Mouse (Mus musculus) spleen, adult 2 months (tissue): ENCODE data around the gene Gdf3. TPM values are rescaled to one million over a fixed set of nuclear protein-coding genes. Genes with fewer than 3 reads are reported as not detected.
A peak's percentile ranks its signal among the peaks of the same experiment; 100 is the strongest.
"Not testable (repeated sequence)": the region's sequence is repeated elsewhere in the genome, so short reads cannot be mapped to it uniquely, and the experiment has no call there.

Experiments used
- DNase-seq, 2 experiments: peaks; one replicate each; pipeline versions ENCODE4 v3.0.0 to v3.0.0-alpha.2; 2012 to 2021; ENCODE audit warnings: low spot score in 2 of 2, low read depth in 1 of 2
- H3K27ac ChIP-seq: fragments of 200-500 bp; 2 replicates; pipeline ENCODE4 v1.5.1; 2012; ENCODE audit warnings: low read length, inconsistent platforms; ENCODE audit not compliant: insufficient read depth
- H3K27me3 ChIP-seq: fragments of 200-500 bp; 2 replicates; pipeline ENCODE4 v1.6.1; 2012; ENCODE audit warnings: mild to moderate bottlenecking, moderate library complexity, low read length, inconsistent platforms; ENCODE audit not compliant: control insufficient read depth, insufficient read depth
- H3K36me3 ChIP-seq: fragments of 200-500 bp; 2 replicates; pipeline ENCODE4 v1.6.1; 2012; ENCODE audit warnings: mild to moderate bottlenecking, low read length, inconsistent platforms; ENCODE audit not compliant: control insufficient read depth, insufficient read depth
- H3K4me1 ChIP-seq: fragments of 200-500 bp; 2 replicates; pipeline ENCODE4 v1.6.1; 2011; ENCODE audit warnings: inconsistent platforms; ENCODE audit not compliant: control insufficient read depth, insufficient read depth, insufficient read length
- H3K4me3 ChIP-seq: fragments of 200-500 bp; 2 replicates; pipeline ENCODE4 v1.5.1; 2011; ENCODE audit warnings: mild to moderate bottlenecking, inconsistent platforms; ENCODE audit not compliant: insufficient read depth, insufficient read length; ENCODE audit errors: extremely low read depth
- CTCF ChIP-seq: fragments of 200-500 bp; IDR thresholded peaks from 2 replicates; pipeline ENCODE4 v1.5.1; 2011; ENCODE audit warnings: mild to moderate bottlenecking, inconsistent platforms; ENCODE audit not compliant: insufficient read depth, insufficient read length, insufficient replicate concordance; ENCODE audit errors: extremely low read depth
- POLR2A ChIP-seq: fragments of 200-500 bp; IDR thresholded peaks from 2 replicates; pipeline ENCODE4 v1.6.1; 2011; ENCODE audit warnings: low read depth, low read length, inconsistent platforms
- WGBS: fragments of 180-500 bp; shearing (Covaris S2); methylation state at CpG from one replicate; pipeline ENCODE4 v1.1.7; 2018; 5-methylcytosine and 5-hydroxymethylcytosine counted together
- polyA plus RNA-seq: library from polyadenylated mRNA; depleted of rRNA; stranded (reverse); fragments of >200 nt; gene quantifications from 2 replicates; pipeline ENCODE4 v1.2.3, GENCODE M21; 2012; rRNA removed

Gdf3 gene
- polyA plus RNA-seq = 0.49 and 0.60 TPM in 2 replicates

DNA sequence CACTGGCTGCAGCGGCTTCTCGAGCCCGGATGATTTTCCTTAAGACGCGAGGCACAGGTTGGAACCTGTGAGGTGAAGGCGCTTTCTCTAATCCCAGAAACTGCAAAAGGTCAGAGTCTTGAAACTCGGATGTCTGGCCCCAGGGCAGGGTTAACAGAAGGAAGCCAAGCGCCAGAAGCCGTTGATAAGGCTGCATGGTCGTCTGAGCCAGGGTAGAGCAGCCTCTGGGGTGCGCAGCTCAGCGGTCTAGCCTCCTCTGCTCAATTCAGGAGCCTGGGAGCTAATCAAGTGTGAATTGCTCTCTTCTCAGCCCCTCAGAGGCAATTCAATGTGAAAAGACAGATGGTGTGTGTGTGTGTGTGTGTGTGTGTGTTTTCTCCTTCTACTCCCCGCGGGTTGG, at the start of gene Gdf3:
Gene Gdf3, minus strand, starts transcription at position 317 of the 400 bp plus-strand sequence.
- no peaks in the 10 kb centered on the region for H3K4me1 ChIP-seq
- H3K36me3 ChIP-seq = no peaks in the 10 kb centered on the region
- WGBS = 65% methylated on average over 14 of the region's 14 CpGs
- H3K27me3 ChIP-seq = no peaks in the 10 kb centered on the region
- H3K27ac ChIP-seq = no peak within 1 kb of the TSS
- no peak within 1 kb of the TSS for H3K4me3 ChIP-seq
- DNase-seq = no peak
- no peak for TF ChIP-seq POLR2A
- TF ChIP-seq CTCF = no peak

GRCm38 (mm10) chr6:122659567-122659966, 49.7 kb upstream of the Gdf3 start:
- H3K27ac ChIP-seq = no peak overlapping the region
- H3K4me1 ChIP-seq = no peaks in the 10 kb centered on the region; the same call in 1 of the 2 replicates
- no peak for TF ChIP-seq CTCF
- no peak for TF ChIP-seq POLR2A
- WGBS = 21% methylated on average over 7 of the region's 7 CpGs
- no peak for DNase-seq
- no peak overlapping the region for H3K4me3 ChIP-seq
- no peaks in the 10 kb centered on the region for H3K27me3 ChIP-seq
- no peaks in the 10 kb centered on the region for H3K36me3 ChIP-seq

GRCm38 (mm10) chr6:122657630-122658029, 47.7 kb upstream of the Gdf3 start:
- no peak for TF ChIP-seq POLR2A
- TF ChIP-seq CTCF = no peak
- 12% methylated on average over 5 of the region's 5 CpGs for WGBS
- H3K36me3 ChIP-seq = no peaks in the 10 kb centered on the region
- H3K4me3 ChIP-seq = no peak overlapping the region
- no peaks in the 10 kb centered on the region; the same call in 1 of the 2 replicates for H3K4me1 ChIP-seq
- no peak for DNase-seq
- H3K27me3 ChIP-seq = no peaks in the 10 kb centered on the region
- H3K27ac ChIP-seq = peak overlapping the region; percentile 69

GRCm38 (mm10) chr6:122654301-122654700, 44.4 kb upstream of the Gdf3 start:
- no peaks in the 10 kb centered on the region for H3K36me3 ChIP-seq
- TF ChIP-seq POLR2A = no peak
- no peak for TF ChIP-seq CTCF
- peak overlapping the region; percentile 38; the same call in 1 of the 2 replicates for H3K27ac ChIP-seq
- H3K4me3 ChIP-seq = no peak overlapping the region
- H3K4me1 ChIP-seq = no peaks in the 10 kb centered on the region; the same call in 1 of the 2 replicates
- WGBS = 6% methylated on average over 6 of the region's 6 CpGs
- no peaks in the 10 kb centered on the region for H3K27me3 ChIP-seq
- DNase-seq = peak in 1 of 2 experiments; percentile 45

- Histone ChIP-seq H3K27ac (no peak overlapping the region), H3K36me3 (no peaks in the 10 kb centered on the region), H3K27me3 (no peaks in the 10 kb centered on the region), H3K4me1 (no peaks in the 10 kb centered on the region; the same call in 1 of the 2 replicates), H3K4me3 (no peak overlapping the region)
- no peak for DNase-seq
- 84% methylated on average over 5 of the region's 5 CpGs for WGBS
- TF ChIP-seq POLR2A (no peak), CTCF (no peak)
These were observed 40.6 kb upstream of the Gdf3 start for GRCm38 (mm10) chr6:122650398-122650980.

DNA sequence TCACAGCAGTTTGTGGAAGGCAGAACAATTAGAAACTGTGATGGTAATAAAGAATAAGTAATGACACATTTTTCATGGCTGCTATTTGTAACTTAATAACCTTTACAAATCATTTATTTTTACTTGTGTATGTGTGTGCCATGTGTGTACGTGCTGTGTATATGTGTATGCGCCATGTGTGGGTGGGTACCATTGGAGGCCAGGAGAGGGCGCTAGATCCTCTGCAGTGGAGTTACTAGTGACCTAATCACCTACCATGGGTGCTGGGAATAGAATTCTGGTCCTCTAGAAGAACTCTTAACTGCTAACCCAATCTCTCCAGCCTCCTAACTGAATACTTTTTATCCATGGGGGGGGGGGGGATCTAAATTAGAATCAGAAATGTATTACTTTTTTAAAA, 40.0 kb upstream of the Gdf3 start:
- TF ChIP-seq POLR2A = no peak
- no peak for TF ChIP-seq CTCF
- Histone ChIP-seq H3K27me3 (no peaks in the 10 kb centered on the region), H3K4me3 (no peak overlapping the region), H3K27ac (no peak overlapping the region), H3K36me3 (no peaks in the 10 kb centered on the region), H3K4me1 (no peaks in the 10 kb centered on the region; the same call in 1 of the 2 replicates)
- 83% methylated on average over 3 of the region's 3 CpGs for WGBS
- no peak for DNase-seq

- H3K4me1 ChIP-seq, H3K27me3 ChIP-seq, H3K36me3 ChIP-seq, DNase-seq, H3K27ac ChIP-seq, H3K4me3 ChIP-seq: not testable (repeated sequence)
- WGBS = 93% methylated on average over 21 of the region's 21 CpGs
These were observed 34.3 kb upstream of the Gdf3 start for GRCm38 (mm10) chr6:122644196-122644595.

- not testable (repeated sequence) for DNase-seq, H3K27ac ChIP-seq
These were observed 27.7 kb upstream of the Gdf3 start for GRCm38 (mm10) chr6:122637566-122637965.

More at GRCm38 (mm10) chr6:122637566-122637965, 27.7 kb upstream of the Gdf3 start:
- H3K36me3 ChIP-seq, H3K27me3 ChIP-seq, H3K4me1 ChIP-seq, H3K4me3 ChIP-seq: not testable (repeated sequence)
- 89% methylated on average over 4 of the region's 4 CpGs for WGBS
